Mouse (Mus musculus) liver, embryonic 14.5 days (tissue): Measurements from ENCODE around the gene Mmel1.

Experiments used
- CTCF ChIP-seq: IDR thresholded peaks from 2 replicates; pipeline ENCODE4 v1.5.1; 2016; ENCODE audit warnings: antibody characterized with exemption, low read depth, control low read depth
- EP300 ChIP-seq: IDR thresholded peaks from 2 replicates; pipeline ENCODE4 v1.6.1; 2016; ENCODE audit warnings: antibody characterized with exemption, low read depth

DNA sequence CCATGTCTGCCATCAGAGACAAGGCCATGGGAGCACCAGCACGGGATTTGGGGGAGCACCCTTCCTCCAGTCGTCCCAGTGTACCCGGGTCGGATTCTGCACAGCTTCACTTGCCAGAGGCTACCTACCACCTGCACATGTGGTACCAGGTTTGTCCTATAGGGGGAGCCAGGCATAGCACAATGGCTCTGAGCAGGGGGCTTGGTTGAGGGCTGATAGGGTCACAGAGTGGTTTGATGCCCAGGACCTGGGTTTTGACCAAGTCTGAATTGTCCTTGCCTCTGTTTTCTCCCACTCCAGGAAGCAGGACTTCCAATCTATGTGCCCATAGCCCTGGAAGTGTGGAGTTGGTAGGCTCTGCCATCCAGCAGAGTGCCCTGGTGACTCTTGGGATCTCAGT lies 56.0 kb downstream of the Mmel1 start:
- TF ChIP-seq EP300 = no peak
- TF ChIP-seq CTCF = peak; percentile 94
